Mouse (Mus musculus): ENCODE data around the gene Uqcc1. TPM values are rescaled to one million over a fixed set of nuclear protein-coding genes. Genes with fewer than 3 reads are reported as not detected.

Gene Uqcc1
- total and polyA plus RNA-seq, 3 experiments, result 35.3 to 55.2 (median 49.8) TPM

DNA sequence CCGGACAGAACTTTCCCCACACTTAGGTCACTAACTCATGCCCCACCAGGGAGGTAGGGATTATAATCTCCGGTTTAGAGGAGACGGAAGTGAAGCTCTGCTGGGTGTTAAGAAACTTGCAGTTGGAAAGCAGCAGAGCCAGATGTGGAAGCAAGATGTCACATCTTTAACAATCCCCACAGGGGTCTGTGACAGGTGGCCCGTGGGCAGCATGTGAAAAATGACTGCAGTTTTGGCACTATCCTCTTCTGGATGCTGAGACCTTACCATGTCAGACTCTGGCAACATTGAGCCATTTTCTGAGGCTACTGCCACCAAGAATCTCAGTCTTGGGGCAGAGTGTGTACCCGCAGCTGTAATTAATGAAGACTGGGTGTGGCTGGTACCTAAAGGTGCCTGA is 126.1 kb downstream of the Uqcc1 start:
- H3K4me3 ChIP-seq (replicated peaks in 1 of 3; ENCODE audit: low read depth in 2 of 3, low read length in 2 of 3, poor library complexity in 1 of 3), result no peak overlapping the region
- in situ Hi-C loops (cut with MboI; ENCODE audit: low pct_ligation_motif_present, low pct_unique_long_range_greater_than_20kb, low sequenced_read_pairs), result no loop called here
- no peak overlapping the region for H3K9ac ChIP-seq (ENCODE audit: insufficient read depth, low read depth)
- H3K79me2 ChIP-seq (replicated peaks; ENCODE audit: control insufficient read depth, extremely low read depth, insufficient read depth, poor library complexity, severe bottlenecking), result no peaks in the 10 kb centered on the region
- TF ChIP-seq POLR2AphosphoS2 (IDR thresholded peaks at IDR 0.05; ENCODE audit: low read depth, low read length) (no peak), MEF2A (IDR thresholded peaks at IDR 0.05; ENCODE audit: borderline replicate concordance, low read depth, low read length) (no peak)
- no peaks in the 10 kb centered on the region for H3K9me3 ChIP-seq (replicated peaks; ENCODE audit: low read length)
- no peak overlapping the region for H3K27ac ChIP-seq (ENCODE audit: insufficient read depth, low read depth)
- dilution Hi-C loops (cut with MboI; ENCODE audit: extremely low pct_ligation_motif_present, extremely low pct_unique_long_range_greater_than_20kb, low sequenced_read_pairs), result no loop called here
- H3K4me2 ChIP-seq (ENCODE audit: insufficient read depth, low read depth, poor library complexity, severe bottlenecking), result no peak overlapping the region
- no peaks in the 10 kb centered on the region for H3K36me3 ChIP-seq (replicated peaks in 1 of 2; ENCODE audit: control insufficient read depth in 1 of 2, insufficient read depth in 1 of 2, low read length in 1 of 2)
- H3K4me1 ChIP-seq (ENCODE audit: control insufficient read depth in 1 of 2, insufficient read depth in 2 of 2), result no peaks in the 10 kb centered on the region
- H3K27me3 ChIP-seq (replicated peaks), result peaks cover 65% of the 10 kb centered on the region
- no peak for DNase-seq (ENCODE audit: extremely low read depth)

DNA sequence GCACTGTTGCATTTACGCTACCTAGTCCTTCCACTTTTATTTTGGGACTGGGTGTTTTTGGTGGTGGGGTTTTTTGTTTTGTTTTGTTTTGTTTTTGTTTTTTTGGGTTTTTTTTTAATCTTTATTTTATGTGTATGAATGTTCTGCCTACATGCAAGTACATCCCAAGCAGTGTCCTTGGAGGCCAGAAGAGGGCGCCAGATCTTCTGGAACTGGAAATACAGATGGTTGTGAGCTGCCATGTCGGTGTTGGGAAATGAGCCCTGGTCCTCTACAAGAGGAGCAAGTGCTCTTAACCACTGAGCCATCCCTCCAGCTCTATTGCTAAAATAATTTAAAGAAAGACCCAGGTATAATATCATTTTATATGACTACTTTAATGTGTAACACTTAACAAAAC is 127.3 kb downstream of the Uqcc1 start:
- Histone ChIP-seq H3K27ac (ENCODE audit: insufficient read depth, low read depth) (no peak overlapping the region), H3K4me1 (ENCODE audit: control insufficient read depth in 1 of 2, insufficient read depth in 2 of 2) (no peaks in the 10 kb centered on the region), H3K4me3 (replicated peaks in 1 of 3; ENCODE audit: low read depth in 2 of 3, low read length in 2 of 3, poor library complexity in 1 of 3) (no peak overlapping the region), H3K79me2 (replicated peaks; ENCODE audit: control insufficient read depth, extremely low read depth, insufficient read depth, poor library complexity, severe bottlenecking) (no peaks in the 10 kb centered on the region), H3K36me3 (replicated peaks in 1 of 2; ENCODE audit: control insufficient read depth in 1 of 2, insufficient read depth in 1 of 2, low read length in 1 of 2) (no peaks in the 10 kb centered on the region), H3K27me3 (replicated peaks) (peaks cover 72% of the 10 kb centered on the region), H3K9me3 (replicated peaks; ENCODE audit: low read length) (no peaks in the 10 kb centered on the region), H3K9ac (ENCODE audit: insufficient read depth, low read depth) (no peak overlapping the region), H3K4me2 (ENCODE audit: insufficient read depth, low read depth, poor library complexity, severe bottlenecking) (no peak overlapping the region)
- DNase-seq (ENCODE audit: extremely low read depth), result peak; percentile 38
- TF ChIP-seq SMC3 (IDR thresholded peaks at IDR 0.05; ENCODE audit: low read depth, low read length) (peak; percentile 30), CTCF (conservative IDR thresholded peaks at IDR 0.05 in 1 of 2, IDR thresholded peaks at IDR 0.05 in 1 of 2; ENCODE audit: low read depth in 2 of 2, low read length in 2 of 2) (peak; percentile 17 to 58; a peak in 2 of 4 replicates), RAD21 (IDR thresholded peaks at IDR 0.05; ENCODE audit: low read depth, low read length) (peak; percentile 16), RCOR1 (conservative IDR thresholded peaks at IDR 0.05; ENCODE audit: low read depth, low read length) (no peak), BHLHE40 (IDR thresholded peaks at IDR 0.05; ENCODE audit: low read depth, low read length) (no peak)
- dilution Hi-C loops (cut with MboI; ENCODE audit: extremely low pct_ligation_motif_present, extremely low pct_unique_long_range_greater_than_20kb, low sequenced_read_pairs) (no loop called here), in situ Hi-C loops (cut with MboI; ENCODE audit: low pct_ligation_motif_present, low pct_unique_long_range_greater_than_20kb, low sequenced_read_pairs) (no loop called here)

DNA sequence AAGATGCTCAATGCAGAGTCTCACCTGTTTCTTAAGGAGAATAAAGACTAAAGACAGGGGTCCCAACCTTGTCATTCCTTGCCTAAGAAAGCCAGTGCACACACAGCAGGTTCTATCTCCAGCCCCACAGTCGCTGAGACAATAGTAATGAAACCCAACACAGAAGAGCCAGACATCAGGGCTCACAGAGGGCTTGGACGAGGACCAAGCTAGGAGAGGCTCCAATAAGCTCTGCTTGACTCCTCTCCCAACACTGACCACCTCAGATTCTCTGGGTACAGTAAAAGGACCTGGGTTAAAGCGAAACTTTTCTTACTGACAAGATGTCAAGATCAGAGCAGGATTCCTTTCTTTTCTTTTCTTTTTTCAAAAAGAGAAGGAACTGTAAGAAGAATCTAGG is 131.5 kb downstream of the Uqcc1 start:
- Histone ChIP-seq H3K4me1 (ENCODE audit: control insufficient read depth in 1 of 2, insufficient read depth in 2 of 2) (no peaks in the 10 kb centered on the region), H3K79me2 (replicated peaks; ENCODE audit: control insufficient read depth, extremely low read depth, insufficient read depth, poor library complexity, severe bottlenecking) (no peaks in the 10 kb centered on the region), H3K9me3 (replicated peaks; ENCODE audit: low read length) (no peaks in the 10 kb centered on the region), H3K4me3 (replicated peaks in 1 of 3; ENCODE audit: low read depth in 2 of 3, low read length in 2 of 3, poor library complexity in 1 of 3) (no peak overlapping the region), H3K27ac (ENCODE audit: insufficient read depth, low read depth) (no peak overlapping the region), H3K36me3 (replicated peaks in 1 of 2; ENCODE audit: control insufficient read depth in 1 of 2, insufficient read depth in 1 of 2, low read length in 1 of 2) (no peaks in the 10 kb centered on the region), H3K4me2 (ENCODE audit: insufficient read depth, low read depth, poor library complexity, severe bottlenecking) (no peak overlapping the region), H3K9ac (ENCODE audit: insufficient read depth, low read depth) (no peak overlapping the region), H3K27me3 (replicated peaks) (peaks cover 45% of the 10 kb centered on the region)
- dilution Hi-C loops (cut with MboI; ENCODE audit: extremely low pct_ligation_motif_present, extremely low pct_unique_long_range_greater_than_20kb, low sequenced_read_pairs) (no loop called here), in situ Hi-C loops (cut with MboI; ENCODE audit: low pct_ligation_motif_present, low pct_unique_long_range_greater_than_20kb, low sequenced_read_pairs) (no loop called here)
- TF ChIP-seq POLR2AphosphoS2 (IDR thresholded peaks at IDR 0.05; ENCODE audit: low read depth, low read length) (no peak), ZNF384 (IDR thresholded peaks at IDR 0.05; ENCODE audit: low read depth, low read length) (no peak), ZMIZ1 (IDR thresholded peaks at IDR 0.05; ENCODE audit: low read depth, low read length) (no peak), CHD1 (IDR thresholded peaks at IDR 0.05; ENCODE audit: low read depth, low read length) (no peak), ZC3H11A (IDR thresholded peaks at IDR 0.05; ENCODE audit: low read depth, low read length) (no peak), MEF2A (IDR thresholded peaks at IDR 0.05; ENCODE audit: borderline replicate concordance, low read depth, low read length) (no peak), SIN3A (IDR thresholded peaks at IDR 0.05; ENCODE audit: low read length) (no peak), TCF12 (IDR thresholded peaks at IDR 0.05; ENCODE audit: low read depth, low read length) (no peak), USF2 (conservative IDR thresholded peaks at IDR 0.05; ENCODE audit: low read depth, low read length) (no peak), IRF4 (IDR thresholded peaks at IDR 0.05; ENCODE audit: low read depth, low read length) (no peak), SMC3 (IDR thresholded peaks at IDR 0.05; ENCODE audit: low read depth, low read length) (no peak), JUND (conservative IDR thresholded peaks at IDR 0.05; ENCODE audit: low read depth, low read length) (no peak), POLR2A (IDR thresholded peaks at IDR 0.05; ENCODE audit: low read depth, low read length) (no peak), MAX (IDR thresholded peaks at IDR 0.05; ENCODE audit: low read length) (no peak), GABPA (IDR thresholded peaks at IDR 0.05; ENCODE audit: insufficient replicate concordance, low read depth, low read length) (no peak)
- DNase-seq (ENCODE audit: extremely low read depth), result no peak

All from CH12.LX (cell line).